Mouse (Mus musculus): ENCODE measurements around the gene Parp11.
"Not testable (repeated sequence)": the region's sequence is repeated elsewhere in the genome, so short reads cannot be mapped to it uniquely, and the experiment has no call there.

The Parp11 gene

GRCm38 (mm10) chr6:127496841-127497656 lies 50.4 kb downstream of the Parp11 start:
- DNase-seq (ENCODE audit: low read depth) = no peak

- no peak for DNase-seq (ENCODE audit: low read depth)
Observed at GRCm38 (mm10) chr6:127500119-127500518, 53.5 kb downstream of the Parp11 start.

- no peak for DNase-seq (ENCODE audit: low read depth)
Observed at GRCm38 (mm10) chr6:127500806-127501205, 54.2 kb downstream of the Parp11 start.

GRCm38 (mm10) chr6:127502530-127502929 lies 55.9 kb downstream of the Parp11 start:
- peak; percentile 62 for DNase-seq (ENCODE audit: low read depth)

GRCm38 (mm10) chr6:127513776-127514175 lies 67.1 kb downstream of the Parp11 start:
- DNase-seq (ENCODE audit: low read depth) = not testable (repeated sequence)

DNA sequence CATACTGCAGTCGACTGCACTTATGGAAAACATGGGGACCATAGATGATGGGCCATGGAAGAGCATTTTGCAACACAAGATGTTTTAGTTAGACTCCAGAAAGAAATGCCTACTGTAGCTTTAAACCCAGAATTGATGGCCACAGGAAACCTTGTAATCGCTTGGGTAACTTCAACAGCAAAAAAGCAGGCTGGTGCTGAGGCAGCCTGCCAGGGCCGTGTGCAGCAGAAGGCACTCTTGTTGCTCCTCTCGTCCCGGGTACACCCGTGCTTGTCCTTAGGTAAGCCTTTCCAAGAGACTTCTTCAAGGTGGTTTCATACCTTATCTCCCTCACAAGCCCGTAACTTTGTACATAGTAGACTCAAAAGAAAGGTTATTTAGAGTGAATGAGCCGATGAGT lies 74.5 kb downstream of the Parp11 start:
- no peak for DNase-seq (ENCODE audit: low read depth)

- DNase-seq (ENCODE audit: low read depth) = peak; percentile 13
Observed at GRCm38 (mm10) chr6:127522326-127522725, 75.7 kb downstream of the Parp11 start.

DNA sequence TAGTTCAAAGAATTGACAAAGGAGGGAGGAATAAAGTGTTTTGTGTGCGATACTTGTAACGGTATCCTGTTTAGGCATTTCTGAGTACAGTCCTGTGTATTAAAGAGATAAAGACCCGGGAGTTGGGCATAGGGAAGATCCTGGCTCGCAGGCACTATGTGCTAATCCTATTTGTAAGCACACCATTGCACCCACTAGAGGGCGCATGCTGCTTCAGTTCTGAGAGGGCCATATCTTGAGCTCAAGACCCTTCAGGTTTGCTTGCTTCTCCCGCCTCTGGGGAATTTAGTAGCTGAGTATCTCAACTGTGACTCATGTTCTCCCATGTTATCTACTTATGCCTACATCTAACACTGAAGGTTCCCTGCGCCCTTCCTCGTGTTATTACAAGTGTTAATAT lies 77.8 kb downstream of the Parp11 start:
- peak; percentile 76 for DNase-seq (ENCODE audit: low read depth)

DNA sequence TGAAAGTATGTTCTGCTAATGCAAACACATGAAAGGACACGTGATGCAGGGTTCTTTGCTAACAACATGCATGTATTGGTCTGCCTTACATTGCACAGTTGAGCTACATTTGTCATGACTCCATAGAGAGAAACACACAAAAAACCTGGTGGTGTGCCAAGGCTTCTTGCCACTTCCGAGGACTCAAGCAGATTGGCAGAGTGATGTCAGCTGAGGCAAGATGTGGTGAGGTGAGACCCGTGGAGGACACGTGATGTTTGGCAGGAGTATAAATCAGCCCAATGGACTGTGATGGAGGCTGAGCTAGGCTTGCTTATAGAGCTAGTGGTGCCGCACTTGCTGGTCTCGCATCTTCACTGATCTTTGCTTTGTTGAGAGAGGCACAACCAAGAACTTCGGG lies 82.0 kb downstream of the Parp11 start:
- DNase-seq (ENCODE audit: low read depth) = no peak

DNA sequence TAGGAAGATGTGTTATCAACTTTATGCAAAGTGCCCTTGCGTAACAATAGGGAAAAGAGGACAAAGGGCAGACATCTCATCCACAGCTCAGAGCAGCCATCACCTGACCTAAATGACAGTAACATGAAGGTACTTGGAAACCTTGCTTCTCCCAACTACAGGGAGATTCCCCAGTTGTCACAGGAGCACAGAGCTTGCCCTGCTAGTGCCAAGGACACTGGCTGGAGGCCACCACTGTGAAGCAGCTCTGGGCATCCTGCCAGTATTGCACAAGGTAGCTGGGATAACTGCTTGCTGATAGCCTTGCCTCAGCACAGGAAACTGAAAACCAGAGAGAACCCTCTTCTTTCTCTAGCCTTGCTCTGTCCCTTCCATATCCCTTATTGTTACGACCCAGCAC lies 82.8 kb downstream of the Parp11 start:
- no peak for DNase-seq (ENCODE audit: low read depth)

- DNase-seq (ENCODE audit: low read depth) = no peak
Observed at GRCm38 (mm10) chr6:127530206-127530605, 83.6 kb downstream of the Parp11 start.

- no peak for DNase-seq (ENCODE audit: low read depth)
Observed at GRCm38 (mm10) chr6:127531412-127532205, 85.0 kb downstream of the Parp11 start.

DNA sequence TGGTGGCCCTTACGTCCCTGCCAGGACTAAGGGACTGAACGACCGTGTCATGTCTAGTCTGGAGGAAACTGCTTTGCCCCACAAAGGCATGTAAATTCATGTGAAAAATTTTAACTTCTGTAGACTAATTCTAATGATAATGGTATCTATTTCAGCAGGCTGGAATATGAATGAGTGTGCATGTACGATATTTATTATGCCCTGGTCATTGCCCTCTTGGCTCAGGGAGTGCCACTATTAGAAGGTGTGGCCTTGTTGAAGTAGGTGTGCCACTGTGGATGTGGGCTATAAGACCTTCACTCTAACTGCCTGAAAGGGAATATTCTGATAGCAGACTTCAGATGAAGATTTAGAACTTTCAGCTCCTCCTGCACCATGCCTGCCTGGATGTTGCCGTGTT lies 85.7 kb downstream of the Parp11 start:
- no peak for DNase-seq (ENCODE audit: low read depth)

DNA sequence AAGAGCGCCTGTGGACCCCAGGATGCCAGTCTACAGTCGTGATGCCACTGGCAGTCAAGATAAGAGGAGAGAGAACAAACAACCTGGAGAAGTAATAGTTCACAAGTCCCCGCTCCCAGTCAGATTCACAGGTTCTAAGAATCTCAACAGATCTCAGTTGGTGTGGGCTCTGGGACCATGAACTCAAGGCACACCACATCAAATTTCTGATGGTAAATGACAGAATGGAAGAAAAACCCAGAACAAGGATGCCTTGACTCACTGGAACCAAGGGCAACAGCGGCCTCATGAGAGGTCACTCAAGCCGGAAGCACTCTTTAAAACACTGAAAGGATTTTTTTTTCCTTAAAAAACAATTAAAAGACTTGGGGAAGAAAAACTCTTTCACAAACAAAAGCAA lies 87.1 kb downstream of the Parp11 start:
- DNase-seq (ENCODE audit: low read depth) = no peak

DNA sequence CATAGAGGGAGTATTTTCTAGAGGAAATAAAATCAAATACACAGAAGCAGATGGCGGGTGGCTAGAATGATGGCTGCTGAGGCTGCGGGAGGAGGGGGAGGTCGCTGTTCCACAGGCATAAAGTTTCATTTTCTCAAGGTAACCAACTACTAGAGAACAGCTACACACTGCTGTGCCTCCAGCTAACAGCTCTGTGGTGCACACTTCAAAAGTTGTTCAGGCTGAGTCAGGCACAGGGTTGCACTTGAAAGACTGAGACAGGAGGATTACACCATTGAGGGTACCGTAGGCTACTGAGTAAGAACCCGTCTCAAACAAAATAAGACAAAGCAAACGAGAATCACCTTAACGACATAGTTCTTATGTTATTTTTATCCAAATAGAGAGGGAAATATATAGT lies 90.4 kb downstream of the Parp11 start:
- no peak for DNase-seq (ENCODE audit: low read depth)

DNA sequence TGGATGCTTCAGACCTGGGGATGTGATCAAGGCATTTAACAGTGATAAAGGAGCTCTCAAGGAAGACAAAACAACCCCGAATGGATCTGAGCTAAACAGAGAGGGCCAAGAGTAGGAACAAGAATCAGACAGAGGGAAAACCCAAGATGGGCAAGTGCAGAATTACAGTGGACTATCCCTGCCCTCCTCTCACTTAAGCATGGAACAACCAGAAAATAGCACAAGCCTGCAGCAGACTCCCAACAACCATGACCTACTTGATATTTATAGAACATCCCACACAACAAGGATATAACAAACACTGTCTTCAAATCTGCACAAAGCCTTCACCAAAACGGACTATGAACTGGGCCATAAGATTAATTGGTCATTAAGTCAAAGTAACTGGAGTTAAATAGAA lies 91.5 kb downstream of the Parp11 start:
- no peak for DNase-seq (ENCODE audit: low read depth)

DNA sequence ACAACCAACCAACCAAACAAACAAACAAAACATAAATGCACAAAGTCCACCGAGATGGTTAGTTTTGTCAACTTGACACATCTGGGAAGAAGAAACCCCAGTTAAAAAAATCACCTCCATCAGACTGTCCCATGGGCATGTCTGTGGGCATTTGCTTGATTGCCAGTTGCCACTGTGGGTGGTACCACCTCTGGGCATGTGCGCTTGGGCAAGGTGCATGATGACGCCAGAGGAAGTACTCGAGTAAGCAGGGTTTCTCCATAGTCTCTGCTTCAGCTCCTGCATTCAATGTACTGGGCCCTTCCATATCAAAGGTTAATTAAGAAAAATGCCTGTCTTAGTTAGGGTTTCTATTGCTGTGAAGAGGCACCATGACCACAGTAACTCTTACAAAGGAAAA lies 92.6 kb downstream of the Parp11 start:
- no peak for DNase-seq (ENCODE audit: low read depth)

- no peak for DNase-seq (ENCODE audit: low read depth)
Observed at GRCm38 (mm10) chr6:127539659-127540058, 93.0 kb downstream of the Parp11 start.

DNA sequence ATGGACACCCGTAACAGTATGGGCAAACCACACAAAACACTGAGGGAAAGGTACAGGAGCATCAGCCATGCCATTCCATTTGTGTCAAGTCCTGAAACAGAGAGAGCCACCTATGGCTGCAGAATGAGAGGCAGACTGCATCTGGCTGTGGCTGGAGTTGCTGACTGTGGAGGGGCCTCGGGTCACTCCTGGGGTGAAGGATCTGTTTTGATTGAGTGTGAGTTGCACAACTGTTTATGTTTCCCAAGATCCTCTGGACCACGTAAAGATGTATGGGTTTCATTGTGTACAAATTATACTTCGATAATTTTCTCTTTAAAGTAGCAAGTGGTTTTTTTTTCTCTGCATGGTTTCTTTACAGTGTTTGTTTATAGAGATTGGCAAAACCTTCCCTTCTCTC lies 93.9 kb downstream of the Parp11 start:
- DNase-seq (ENCODE audit: low read depth) = no peak

DNA sequence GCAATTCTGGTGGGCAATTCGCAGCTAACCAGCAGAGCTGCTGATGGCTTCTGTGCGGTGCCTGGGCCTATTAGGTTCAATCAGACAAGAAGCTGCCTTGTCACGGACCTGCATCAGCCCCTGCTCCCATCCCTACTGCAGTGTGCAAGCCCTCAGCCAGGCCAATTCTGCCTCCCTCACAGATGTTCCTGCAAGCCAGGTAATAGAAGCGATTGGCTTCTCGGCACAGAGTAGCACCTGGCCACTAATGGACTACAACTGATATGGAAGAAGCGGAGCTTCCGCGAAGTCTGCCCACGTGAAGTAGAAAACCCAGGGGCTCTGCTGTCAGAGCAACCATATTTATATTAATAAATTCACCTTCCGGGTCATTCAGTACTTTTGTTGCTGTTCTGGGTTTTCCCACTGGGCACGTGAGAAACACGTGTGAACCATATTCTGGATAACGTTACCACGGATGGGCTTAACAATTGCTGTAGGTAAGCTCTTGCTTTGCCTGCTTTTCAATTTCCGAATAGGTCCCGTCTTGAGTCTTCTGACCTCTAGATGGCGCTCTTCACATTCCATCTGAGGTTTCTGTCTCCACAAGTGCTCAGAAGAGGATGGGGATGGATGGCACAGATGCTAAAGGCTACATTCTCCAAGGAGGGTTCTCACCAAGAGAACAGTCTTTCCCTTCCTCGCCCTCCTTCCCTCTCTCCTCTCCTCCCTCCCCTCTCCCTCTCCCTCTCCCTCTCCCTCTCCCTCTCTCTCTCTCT lies 95.2 kb downstream of the Parp11 start:
- DNase-seq (ENCODE audit: low read depth) = peak; percentile 83

Measured in naive thymus-derived CD4-positive, alpha-beta T cell, adult 2 months (primary cell).